Mouse (Mus musculus): ENCODE data around the gene Olfr159. TPM values are rescaled to one million over a fixed set of nuclear protein-coding genes. Genes with fewer than 3 reads are reported as not detected.

The Olfr159 gene
- total RNA-seq, 2 experiments from 2014 or later: not detected

GRCm38 (mm10) chr4:43732171-43732570, 38.6 kb downstream of the Olfr159 start:
- intact Hi-C loops (cut with DNase I): no loop called here
- DNase-seq (ENCODE audit: low spot score in 2 of 2): no peak

DNA sequence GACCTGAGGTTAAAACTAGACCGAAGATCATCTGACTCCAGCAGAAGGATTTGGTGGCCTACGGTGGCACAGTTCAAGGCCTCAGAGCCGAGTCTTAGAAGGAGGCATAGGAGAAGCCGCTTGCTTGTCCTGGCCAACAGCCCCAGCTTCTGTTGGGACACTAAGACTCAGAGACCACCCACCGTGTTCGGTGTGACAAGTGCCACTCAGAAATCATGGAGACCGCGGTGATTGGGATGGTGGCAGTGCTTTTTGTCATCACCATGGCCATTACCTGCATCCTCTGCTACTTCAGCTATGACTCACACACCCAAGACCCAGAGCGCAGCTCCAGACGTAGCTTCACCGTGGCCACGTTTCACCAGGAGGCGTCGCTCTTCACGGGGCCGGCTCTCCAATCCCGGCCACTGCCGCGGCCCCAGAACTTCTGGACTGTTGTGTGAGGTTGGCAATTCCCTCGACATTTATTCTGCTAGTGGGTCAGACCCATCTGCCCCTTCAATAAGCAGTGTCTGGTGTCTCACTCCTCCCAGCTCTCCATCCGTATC, 40.0 kb downstream of the Olfr159 start:
- DNase-seq (ENCODE audit: low spot score in 2 of 2): no peak
- intact Hi-C loops (cut with DNase I): no loop called here

DNA sequence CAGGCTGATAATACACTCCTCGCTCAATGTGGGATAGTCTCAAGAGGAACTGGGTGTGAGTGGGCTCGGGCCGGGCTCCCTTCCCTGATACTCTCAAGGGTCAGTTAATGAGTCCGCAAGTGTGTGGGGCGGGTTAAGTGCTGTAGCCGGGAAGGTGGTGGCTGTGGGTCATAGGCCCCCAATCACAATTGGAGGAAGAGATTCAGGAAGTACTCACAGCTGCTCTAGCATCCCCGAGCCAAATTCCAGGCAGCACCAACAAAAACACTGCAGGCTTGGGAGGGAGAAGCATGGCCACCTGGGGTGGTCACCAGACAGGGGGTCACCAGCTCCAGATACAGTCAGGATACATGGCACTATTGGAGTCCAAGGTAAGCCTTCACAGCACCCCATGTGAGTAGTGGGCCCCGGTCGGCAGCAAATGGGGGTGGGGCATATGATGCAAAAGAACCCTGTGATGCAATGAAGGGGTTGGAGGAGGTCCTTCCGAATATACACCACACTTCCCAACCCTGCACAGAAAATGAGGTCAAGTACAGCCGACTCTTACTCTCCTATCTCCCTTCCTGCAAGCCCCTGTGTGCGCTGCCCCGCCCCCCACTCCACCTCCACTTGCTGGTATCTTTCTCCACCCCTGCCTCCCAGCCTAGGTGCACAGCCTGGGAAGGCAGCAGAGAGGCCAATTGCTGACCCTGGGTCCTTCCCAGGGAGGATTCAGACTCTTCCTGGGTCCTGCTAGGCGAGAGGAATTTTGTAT, 40.8 kb downstream of the Olfr159 start, which contains the start of gene Spaar:
Gene Spaar (plus strand): TSS at position 241 of the 757 bp plus-strand sequence.
- DNase-seq (ENCODE audit: low spot score in 2 of 2): no peak
- intact Hi-C loops (cut with DNase I): no loop called here

DNA sequence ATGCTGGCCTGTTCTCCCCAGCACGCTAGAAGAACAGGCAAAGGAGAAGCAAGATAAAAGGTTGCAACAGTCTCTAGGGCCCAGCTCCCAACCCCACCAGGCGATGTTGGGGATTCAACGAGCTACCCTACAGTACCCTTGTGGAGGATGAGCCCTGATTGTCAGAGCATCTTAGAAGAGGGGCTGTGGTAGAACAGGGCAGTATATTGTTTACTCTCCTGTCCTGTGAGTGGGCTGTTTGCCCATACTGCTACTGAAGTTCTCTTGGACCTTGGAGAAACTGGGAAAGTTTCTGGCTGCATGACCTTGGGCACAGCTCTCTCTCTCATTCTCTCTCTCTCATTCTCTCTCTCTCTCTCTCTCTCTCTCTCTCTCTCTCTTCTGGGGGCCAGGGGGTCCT, 41.7 kb downstream of the Olfr159 start:
- no peak for DNase-seq (ENCODE audit: low spot score in 2 of 2)
- intact Hi-C loops (cut with DNase I): no loop called here

DNA sequence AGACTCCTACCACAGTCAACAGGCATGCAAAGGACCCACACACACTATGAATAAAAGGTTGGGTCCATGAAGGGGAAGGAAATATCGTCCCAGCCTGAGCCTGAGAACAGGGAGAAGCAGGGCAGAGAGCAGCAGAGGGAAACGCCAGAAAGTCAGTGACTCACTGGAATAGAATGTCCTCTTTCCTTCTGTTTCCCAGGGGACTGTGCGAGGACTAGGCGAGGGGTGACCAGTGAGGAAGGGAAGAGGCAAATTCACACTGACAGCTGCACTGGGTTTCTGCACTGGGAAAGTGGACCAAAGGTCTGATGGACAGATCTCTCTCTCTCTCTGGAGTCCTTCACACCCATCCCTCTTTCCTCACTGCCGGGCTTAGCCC, 42.2 kb downstream of the Olfr159 start:
- no peak for DNase-seq (ENCODE audit: low spot score in 2 of 2)

DNA sequence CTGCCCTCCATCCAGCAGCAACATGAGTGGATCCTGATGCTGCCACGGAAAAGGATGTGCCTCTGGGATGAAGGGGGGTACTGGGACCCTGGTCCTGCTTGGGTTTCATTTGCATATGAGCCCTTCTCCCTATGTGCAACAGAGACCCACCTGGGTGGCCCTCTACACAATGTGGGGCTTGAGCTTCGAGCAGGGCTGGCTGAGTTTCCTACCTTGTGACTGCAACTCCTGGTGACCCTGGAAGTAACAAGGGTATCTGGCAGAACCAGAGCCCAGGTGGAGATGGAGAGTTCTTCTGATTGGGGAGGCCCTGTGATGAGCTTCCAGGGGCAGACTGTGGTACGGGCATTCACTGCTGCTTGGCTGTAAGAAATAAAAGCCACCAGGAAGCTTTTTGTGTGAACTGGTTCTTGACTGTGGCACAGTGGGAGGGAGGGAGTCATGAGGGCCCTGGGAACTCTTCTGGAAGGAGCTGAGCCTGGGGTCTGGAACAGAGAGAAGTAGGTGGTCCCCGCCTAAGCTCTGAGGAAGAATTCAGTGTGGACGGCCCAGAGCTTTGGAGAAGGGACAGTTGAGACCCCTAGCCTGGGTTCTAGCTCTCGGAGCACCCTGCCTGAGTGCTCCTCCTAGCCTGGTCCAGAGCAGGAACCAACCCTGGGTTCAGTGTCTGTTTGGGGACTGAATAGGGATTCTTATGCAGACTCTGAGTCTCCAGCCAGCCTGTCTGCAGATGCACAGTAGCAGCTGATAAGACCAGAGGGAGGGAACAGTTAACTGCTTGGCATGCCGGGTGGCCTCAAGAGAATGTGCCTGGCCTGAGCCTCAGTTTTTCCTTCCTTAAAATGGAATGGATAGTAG, 42.9 kb downstream of the Olfr159 start:
- intact Hi-C loops (cut with DNase I): no loop called here
- DNase-seq (ENCODE audit: low spot score in 2 of 2): no peak

More for the DNA sequence above, 42.2 kb downstream of the Olfr159 start:
- intact Hi-C loops (cut with DNase I): no loop called here

GRCm38 (mm10) chr4:43726995-43727394, 43.8 kb downstream of the Olfr159 start, which contains the start of gene Hrct1:
Gene Hrct1, plus strand, starts transcription at chr4:43727188.
- intact Hi-C loops (cut with DNase I): no loop called here
- DNase-seq (ENCODE audit: low spot score in 2 of 2): peak in 1 of 2 experiments; percentile 61

- no peak for DNase-seq (ENCODE audit: low spot score in 2 of 2)
- intact Hi-C loops (cut with DNase I): no loop called here
These were observed 44.4 kb downstream of the Olfr159 start for GRCm38 (mm10) chr4:43726228-43726993.

GRCm38 (mm10) chr4:43724764-43725163, 46.0 kb downstream of the Olfr159 start:
- DNase-seq (ENCODE audit: low spot score in 2 of 2): peak in 1 of 2 experiments; percentile 25
- intact Hi-C loops (cut with DNase I): no loop called here

- DNase-seq (ENCODE audit: low spot score in 2 of 2): peak in 1 of 2 experiments; percentile 46
- intact Hi-C loops (cut with DNase I): no loop called here
These were observed 48.6 kb downstream of the Olfr159 start for GRCm38 (mm10) chr4:43722191-43722590.

- peak in 1 of 2 experiments; percentile 15 for DNase-seq (ENCODE audit: low spot score in 2 of 2)
- intact Hi-C loops (cut with DNase I): no loop called here
These were observed 50.1 kb downstream of the Olfr159 start for GRCm38 (mm10) chr4:43720491-43721228.

Other genes with a start within 250 kb of the Olfr159 start
- 1 to 10 TPM; 8.0 to 8.1 TPM for gene Tpm2, start 247.2 kb downstream of the Olfr159 start, total RNA-seq (2021)
- 10 to 100 TPM; 77.0 to 77.3 TPM for gene Creb3, start 208.7 kb downstream of the Olfr159 start, total RNA-seq (2021)
- gene Tln1, start 208.3 kb downstream of the Olfr159 start, total RNA-seq (2021): 10 to 100 TPM; 51.7 to 53.4 TPM
- 10 to 100 TPM; 44.3 to 46.7 TPM for gene Rgp1, start 192.3 kb downstream of the Olfr159 start, total RNA-seq (2021)
- gene Gba2, start 192.1 kb downstream of the Olfr159 start, total RNA-seq (2021): 10 to 100 TPM; 65.9 to 69.4 TPM
- gene Msmp, start 186.5 kb downstream of the Olfr159 start, total RNA-seq (2021): under 1 TPM in 1 of 2 experiments, not detected in 1; 0.50 TPM
- gene Npr2, start 139.1 kb downstream of the Olfr159 start, total RNA-seq (2021): 10 to 100 TPM; 49.0 to 50.1 TPM
- gene Spag8, start 117.4 kb downstream of the Olfr159 start, total RNA-seq (2021): 1 to 10 TPM in 1 of 2 experiments, under 1 TPM in 1; 0.73 to 1.2 TPM
- gene Hint2, start 114.5 kb downstream of the Olfr159 start, total RNA-seq (2021): 10 to 100 TPM; 33.7 to 35.7 TPM
- gene Tmem8b, start 102.0 kb downstream of the Olfr159 start, total RNA-seq (2021): 10 to 100 TPM; 61.9 to 68.3 TPM
- gene Fam221b, start 101.9 kb downstream of the Olfr159 start, total RNA-seq (2021): 1 to 10 TPM; 1.3 to 1.4 TPM
- not detected for gene Olfr70, start 70.2 kb downstream of the Olfr159 start, total RNA-seq (2021)
- not detected for gene Olfr71, start 60.8 kb downstream of the Olfr159 start, total RNA-seq (2021)
- gene Hrct1, start 43.8 kb downstream of the Olfr159 start, total RNA-seq (2021): 1 to 10 TPM; 1.2 to 1.4 TPM
- under 1 TPM; 0.73 to 0.87 TPM for gene Spaar, start 41.0 kb downstream of the Olfr159 start, total RNA-seq (2021)
- gene Olfr156, start 52.9 kb upstream of the Olfr159 start, total RNA-seq (2021): not detected
- gene Olfr157, start 69.2 kb upstream of the Olfr159 start, total RNA-seq (2021): not detected
- gene Olfr155, start 80.6 kb upstream of the Olfr159 start, total RNA-seq (2021): not detected
- 1 to 10 TPM; 6.0 to 7.1 TPM for gene Reck, start 104.5 kb upstream of the Olfr159 start, total RNA-seq (2021)
- 1 to 10 TPM; 2.7 to 2.9 TPM for gene Glipr2, start 186.4 kb upstream of the Olfr159 start, total RNA-seq (2021)
- not detected for gene Ccin, start 212.5 kb upstream of the Olfr159 start, total RNA-seq (2021)
- 100 to 1,000 TPM; 280 to 281 TPM for gene Clta, start 233.4 kb upstream of the Olfr159 start, total RNA-seq (2021)